Mouse (Mus musculus): ENCODE results near the gene Tgif2lx1.
"Not testable (repeated sequence)": the region's sequence is repeated elsewhere in the genome, so short reads cannot be mapped to it uniquely, and the experiment has no call there.

The Tgif2lx1 gene

DNA sequence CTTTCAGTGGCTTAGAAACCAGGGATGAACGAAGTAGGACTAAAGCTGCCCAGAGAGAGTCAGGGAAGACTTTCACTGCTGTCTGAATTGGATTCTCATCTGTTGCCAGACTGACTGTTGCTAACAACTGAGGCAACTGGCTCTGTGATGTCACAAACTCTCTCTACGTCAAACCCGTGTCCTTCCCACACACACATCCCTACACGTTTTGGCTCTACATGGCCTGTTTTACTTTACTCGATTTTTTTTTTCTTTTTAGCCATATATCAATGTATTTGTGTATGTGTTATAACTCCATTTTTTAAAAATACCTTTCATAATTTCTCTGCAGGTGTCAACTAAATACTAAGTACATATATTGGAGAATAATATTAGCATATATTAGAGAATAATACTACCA is at the start of gene Tgif2lx1:
Gene Tgif2lx1 (minus strand): TSS at position 101 of the 400 bp plus-strand sequence.
- not testable (repeated sequence) for DNase-seq (ENCODE audit: extremely low spot score, low spot score)

All from neural tube, embryonic 10.5 days (tissue).